Mouse (Mus musculus) limb, embryonic 12.5 days (tissue): ENCODE measurements around the gene Rims1. TPM values are rescaled to one million over a fixed set of nuclear protein-coding genes. Genes with fewer than 3 reads are reported as not detected.

Experiments used
- ATAC-seq: fragments of 200-750 bp; cut with Nextera tagmentation; 2 replicates; pipeline ENCODE4 v1.8.0; 2017; ENCODE audit warnings: low read depth, moderate TSS enrichment; ENCODE audit not compliant: insufficient number of reproducible peaks, insufficient read depth, low FRiP score, low TSS enrichment
- H3K27ac ChIP-seq: fragments of 300-500 bp; sonication (generic); 2 replicates; pipeline ENCODE4 v1.5.1; 2016; ENCODE audit warnings: mild to moderate bottlenecking, moderate library complexity
- H3K27me3 ChIP-seq: fragments of 300-500 bp; sonication (generic); 2 replicates; pipeline ENCODE4 v1.6.1; 2016; ENCODE audit warnings: mild to moderate bottlenecking, moderate library complexity
- H3K36me3 ChIP-seq: fragments of 300-500 bp; sonication (generic); 2 replicates; pipeline ENCODE4 v1.6.1; 2016; ENCODE audit warnings: mild to moderate bottlenecking, moderate library complexity
- H3K4me1 ChIP-seq: fragments of 300-500 bp; sonication (generic); replicated peaks from 2 replicates; pipeline ENCODE4 v1.6.1; 2016
- H3K4me2 ChIP-seq: fragments of 300-500 bp; sonication (generic); 2 replicates; pipeline ENCODE4 v1.6.1; 2016; ENCODE audit warnings: mild to moderate bottlenecking, moderate library complexity
- H3K4me3 ChIP-seq: fragments of 300-500 bp; sonication (generic); replicated peaks from 2 replicates; pipeline ENCODE4 v1.5.1; 2016; ENCODE audit warnings: mild to moderate bottlenecking
- H3K9ac ChIP-seq: fragments of 300-500 bp; sonication (generic); replicated peaks from 2 replicates; pipeline ENCODE4 v1.6.1; 2016; ENCODE audit warnings: mild to moderate bottlenecking, moderate library complexity
- H3K9me3 ChIP-seq: fragments of 300-500 bp; sonication (generic); 2 replicates; pipeline ENCODE4 v1.6.1; 2016; ENCODE audit warnings: mild to moderate bottlenecking, moderate library complexity
- WGBS: fragments of 180-500 bp; shearing (Covaris S2); methylation state at CpG from one replicate; pipeline ENCODE4 v1.1.7; 2016; 5-methylcytosine and 5-hydroxymethylcytosine counted together
- polyA plus RNA-seq: library from polyadenylated mRNA; unstranded; fragments of >200 nt; fragmentation: Nextera tagmentation; extraction: Ambion mirVana; gene quantifications from 2 replicates; pipeline ENCODE4 v1.2.1, GENCODE M21; 2016

The Rims1 gene
- polyA plus RNA-seq, 1 experiment from 2014 or later, result 2.3 TPM

- H3K9ac ChIP-seq, result no peak overlapping the region
- no peak overlapping the region for H3K4me3 ChIP-seq
- H3K27me3 ChIP-seq, result no peaks in the 10 kb centered on the region
- no peaks in the 10 kb centered on the region for H3K9me3 ChIP-seq
- H3K4me1 ChIP-seq, result no peaks in the 10 kb centered on the region
- no peak overlapping the region for H3K27ac ChIP-seq
- ATAC-seq, result no peak
- no peaks in the 10 kb centered on the region for H3K36me3 ChIP-seq
- 88% methylated on average over 2 of the region's 2 CpGs for WGBS
- no peak overlapping the region for H3K4me2 ChIP-seq
These were observed 111.3 kb downstream of the Rims1 start for GRCm38 (mm10) chr1:22694514-22694913.

GRCm38 (mm10) chr1:22683455-22683854 lies 122.3 kb downstream of the Rims1 start:
- ATAC-seq, result no peak
- H3K9ac ChIP-seq, result no peak overlapping the region
- H3K4me3 ChIP-seq, result no peak overlapping the region
- H3K4me2 ChIP-seq, result no peak overlapping the region
- H3K9me3 ChIP-seq, result no peaks in the 10 kb centered on the region
- no peak overlapping the region for H3K27ac ChIP-seq
- no peaks in the 10 kb centered on the region for H3K4me1 ChIP-seq
- no peaks in the 10 kb centered on the region for H3K36me3 ChIP-seq
- WGBS, result 87% methylated on average over 4 of the region's 4 CpGs
- no peaks in the 10 kb centered on the region for H3K27me3 ChIP-seq

- Histone ChIP-seq H3K27me3 (no peaks in the 10 kb centered on the region), H3K4me2 (no peak overlapping the region), H3K4me1 (no peaks in the 10 kb centered on the region), H3K27ac (no peak overlapping the region), H3K9ac (no peak overlapping the region), H3K36me3 (no peaks in the 10 kb centered on the region), H3K4me3 (no peak overlapping the region), H3K9me3 (no peaks in the 10 kb centered on the region)
- ATAC-seq, result no peak
- WGBS, result 86% methylated on average over 6 of the region's 6 CpGs
These were observed 141.6 kb downstream of the Rims1 start for GRCm38 (mm10) chr1:22664196-22664595.

- Histone ChIP-seq H3K27ac (no peak overlapping the region), H3K4me3 (no peak overlapping the region), H3K4me2 (no peak overlapping the region), H3K36me3 (no peaks in the 10 kb centered on the region), H3K9me3 (no peaks in the 10 kb centered on the region), H3K27me3 (no peaks in the 10 kb centered on the region), H3K4me1 (no peaks in the 10 kb centered on the region), H3K9ac (no peak overlapping the region)
- 82% methylated on average over 3 of the region's 3 CpGs for WGBS
- ATAC-seq, result no peak
These were observed 144.0 kb downstream of the Rims1 start for GRCm38 (mm10) chr1:22661825-22662224.

- no peak for ATAC-seq
- H3K9me3 ChIP-seq, result no peaks in the 10 kb centered on the region
- H3K27me3 ChIP-seq, result no peaks in the 10 kb centered on the region
- no peak overlapping the region for H3K27ac ChIP-seq
- H3K36me3 ChIP-seq, result no peaks in the 10 kb centered on the region
- no peak overlapping the region for H3K4me2 ChIP-seq
- H3K9ac ChIP-seq, result no peak overlapping the region
- H3K4me3 ChIP-seq, result no peak overlapping the region
- no peaks in the 10 kb centered on the region for H3K4me1 ChIP-seq
These were observed 149.8 kb downstream of the Rims1 start for GRCm38 (mm10) chr1:22655983-22656382.

GRCm38 (mm10) chr1:22654903-22655302 lies 150.9 kb downstream of the Rims1 start:
- Histone ChIP-seq H3K36me3 (no peaks in the 10 kb centered on the region), H3K4me1 (no peaks in the 10 kb centered on the region), H3K9ac (no peak overlapping the region), H3K9me3 (no peaks in the 10 kb centered on the region), H3K4me2 (no peak overlapping the region), H3K4me3 (no peak overlapping the region), H3K27ac (no peak overlapping the region), H3K27me3 (no peaks in the 10 kb centered on the region)
- ATAC-seq, result no peak
- WGBS, result 88% methylated on average over 9 of the region's 9 CpGs

- H3K36me3 ChIP-seq, result no peaks in the 10 kb centered on the region
- H3K27ac ChIP-seq, result no peak overlapping the region
- H3K4me1 ChIP-seq, result no peaks in the 10 kb centered on the region
- no peaks in the 10 kb centered on the region for H3K9me3 ChIP-seq
- ATAC-seq, result no peak
- 75% methylated on average over 7 of the region's 7 CpGs for WGBS
- no peak overlapping the region for H3K4me3 ChIP-seq
- no peak overlapping the region for H3K4me2 ChIP-seq
- no peaks in the 10 kb centered on the region for H3K27me3 ChIP-seq
- H3K9ac ChIP-seq, result no peak overlapping the region
These were observed 155.2 kb downstream of the Rims1 start for GRCm38 (mm10) chr1:22650588-22650987.

GRCm38 (mm10) chr1:22649432-22649831 lies 156.4 kb downstream of the Rims1 start:
- no peak overlapping the region for H3K9ac ChIP-seq

GRCm38 (mm10) chr1:22645257-22645656 lies 160.5 kb downstream of the Rims1 start:
- Histone ChIP-seq H3K36me3 (no peaks in the 10 kb centered on the region), H3K4me2 (no peak overlapping the region), H3K4me3 (no peak overlapping the region), H3K27ac (no peak overlapping the region), H3K9me3 (no peaks in the 10 kb centered on the region), H3K27me3 (no peaks in the 10 kb centered on the region), H3K9ac (no peak overlapping the region), H3K4me1 (no peaks in the 10 kb centered on the region)
- WGBS, result 33% methylated on average over 2 of the region's 2 CpGs
- ATAC-seq, result no peak

More at GRCm38 (mm10) chr1:22649432-22649831, 156.4 kb downstream of the Rims1 start:
- Histone ChIP-seq H3K4me2 (no peak overlapping the region), H3K9me3 (no peaks in the 10 kb centered on the region), H3K4me3 (no peak overlapping the region), H3K27me3 (no peaks in the 10 kb centered on the region), H3K36me3 (no peaks in the 10 kb centered on the region), H3K4me1 (no peaks in the 10 kb centered on the region), H3K27ac (no peak overlapping the region)
- WGBS, result 68% methylated on average over 1 of the region's 1 CpGs
- no peak for ATAC-seq

GRCm38 (mm10) chr1:22640568-22640967 lies 165.2 kb downstream of the Rims1 start:
- WGBS, result 91% methylated on average over 5 of the region's 5 CpGs
- Histone ChIP-seq H3K27me3 (no peaks in the 10 kb centered on the region), H3K4me1 (no peaks in the 10 kb centered on the region), H3K9me3 (no peaks in the 10 kb centered on the region), H3K27ac (no peak overlapping the region), H3K9ac (no peak overlapping the region), H3K4me2 (no peak overlapping the region), H3K36me3 (no peaks in the 10 kb centered on the region), H3K4me3 (no peak overlapping the region)
- ATAC-seq, result no peak

- no peak overlapping the region for H3K27ac ChIP-seq
These were observed 166.1 kb downstream of the Rims1 start for GRCm38 (mm10) chr1:22639702-22640101.

GRCm38 (mm10) chr1:22633871-22634270 lies 171.9 kb downstream of the Rims1 start:
- WGBS, result 89% methylated on average over 2 of the region's 2 CpGs
- H3K4me3 ChIP-seq, result no peak overlapping the region
- H3K4me2 ChIP-seq, result no peak overlapping the region
- no peaks in the 10 kb centered on the region for H3K4me1 ChIP-seq
- ATAC-seq, result no peak
- H3K9me3 ChIP-seq, result no peaks in the 10 kb centered on the region
- H3K9ac ChIP-seq, result no peak overlapping the region
- no peaks in the 10 kb centered on the region for H3K27me3 ChIP-seq
- H3K27ac ChIP-seq, result no peak overlapping the region
- no peaks in the 10 kb centered on the region for H3K36me3 ChIP-seq

More at GRCm38 (mm10) chr1:22639702-22640101, 166.1 kb downstream of the Rims1 start:
- no peak overlapping the region for H3K4me3 ChIP-seq
- no peaks in the 10 kb centered on the region for H3K36me3 ChIP-seq
- 80% methylated on average over 3 of the region's 3 CpGs for WGBS
- no peak overlapping the region for H3K9ac ChIP-seq
- H3K4me1 ChIP-seq, result no peaks in the 10 kb centered on the region
- H3K4me2 ChIP-seq, result no peak overlapping the region
- H3K27me3 ChIP-seq, result no peaks in the 10 kb centered on the region
- no peak for ATAC-seq
- H3K9me3 ChIP-seq, result no peaks in the 10 kb centered on the region
